Mouse (Mus musculus): ENCODE measurements around the gene Ccdc74a. TPM values are rescaled to one million over a fixed set of nuclear protein-coding genes. Genes with fewer than 3 reads are reported as not detected.

Gene Ccdc74a
- polyA plus RNA-seq, 1 experiment from 2014 or later: 5.3 TPM

DNA sequence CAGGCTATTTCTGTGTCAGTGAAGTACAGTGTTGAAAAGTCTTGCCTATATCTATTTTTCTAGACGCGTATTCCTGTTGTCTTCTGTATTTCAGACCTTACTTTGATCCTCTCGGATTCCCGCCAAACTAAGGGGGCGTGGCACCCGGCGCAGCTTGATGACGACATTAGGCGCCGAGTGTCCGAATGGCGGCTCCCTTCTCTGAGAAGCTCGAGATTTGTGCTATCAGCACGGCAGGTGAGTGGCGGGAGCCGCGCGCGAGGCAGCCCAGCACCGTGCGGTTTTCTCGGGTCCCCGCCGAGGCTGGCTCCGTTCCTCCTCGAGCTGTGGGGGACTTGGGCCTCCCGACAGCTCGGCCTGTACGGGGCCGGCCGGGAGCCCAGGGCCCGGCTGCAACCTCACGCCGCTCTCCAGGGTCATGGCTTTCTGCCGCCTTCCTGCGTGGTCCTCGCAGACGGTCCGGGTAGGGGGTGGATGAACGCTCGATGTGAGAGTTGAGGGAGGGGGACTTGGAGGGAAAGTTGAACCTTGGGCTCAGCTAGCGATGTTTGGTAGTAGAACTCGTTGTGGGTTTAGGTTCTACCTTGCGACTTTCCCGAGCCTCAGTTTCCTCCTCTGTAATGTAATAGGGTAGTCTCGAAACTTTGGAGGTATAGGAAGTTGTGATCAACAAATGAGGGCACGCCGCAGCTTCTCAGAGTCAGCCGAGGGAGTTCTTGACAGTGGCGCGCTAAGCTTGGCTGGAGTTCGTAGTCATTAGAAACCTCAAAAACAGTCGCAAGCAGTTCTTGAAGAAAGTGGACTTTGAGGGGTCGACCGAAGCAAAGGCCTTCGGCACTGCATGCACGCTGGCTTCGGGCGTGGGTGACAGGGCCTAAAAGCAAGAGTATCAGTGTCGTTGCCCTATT is 26.8 kb upstream of the Ccdc74a start, which contains the start of gene Smpd4:
TSS of gene Smpd4 (plus strand) at position 157 of the 908 bp plus-strand sequence.
- Histone ChIP-seq H3K9me3 (replicated peaks; ENCODE audit: control insufficient read depth, low read length) (no peaks in the 10 kb centered on the region), H3K27ac (ENCODE audit: low read depth, low read length) (no peak within 1 kb of the TSS), H3K4me2 (peak within 1 kb of the TSS; percentile 77), H3K36me3 (ENCODE audit: control insufficient read depth, insufficient read depth, low read length) (no peaks in the 10 kb centered on the region), H3K4me1 (ENCODE audit: control insufficient read depth, insufficient read depth, low read length) (peaks cover 7% of the 10 kb centered on the region; the same call in 1 of the 2 replicates), H3K4me3 (ENCODE audit: low read depth, low read length) (peak within 1 kb of the TSS; percentile 85), H3K27me3 (ENCODE audit: control insufficient read depth, insufficient read depth, low read length) (no peaks in the 10 kb centered on the region), H3K9ac (ENCODE audit: low read depth, low read length) (peak within 1 kb of the TSS; percentile 90)
- ATAC-seq (replicated peaks; ENCODE audit: insufficient number of reproducible peaks, low FRiP score, low TSS enrichment): peak; percentile 65
- 3% methylated on average over 60 of the region's 60 CpGs for WGBS (ENCODE audit: insufficient replicate concordance)

DNA sequence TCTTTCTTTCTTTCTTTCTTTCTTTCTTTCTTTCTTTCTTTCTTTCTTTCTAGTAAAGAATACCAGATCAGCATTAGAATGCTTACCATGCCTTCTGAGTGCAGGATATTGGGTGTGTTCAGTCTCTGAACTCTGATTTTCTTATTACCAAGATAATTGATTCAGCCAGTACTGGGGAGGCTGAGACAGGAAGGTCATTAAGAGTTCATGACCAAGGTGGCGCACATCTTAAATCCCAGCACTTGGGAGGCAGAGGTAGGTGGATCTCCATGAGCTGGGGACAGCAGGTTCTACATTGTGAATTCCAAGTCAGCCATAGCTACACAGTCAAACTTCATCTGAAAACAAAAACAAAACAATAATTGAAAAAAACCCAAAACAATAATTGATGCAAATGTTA is 24.3 kb upstream of the Ccdc74a start:
- Histone ChIP-seq H3K36me3 (ENCODE audit: control insufficient read depth, insufficient read depth, low read length) (peaks cover 12% of the 10 kb centered on the region), H3K4me3 (ENCODE audit: low read depth, low read length) (no peak overlapping the region), H3K9me3 (replicated peaks; ENCODE audit: control insufficient read depth, low read length) (no peaks in the 10 kb centered on the region), H3K27me3 (ENCODE audit: control insufficient read depth, insufficient read depth, low read length) (no peaks in the 10 kb centered on the region), H3K4me1 (ENCODE audit: control insufficient read depth, insufficient read depth, low read length) (peaks cover 7% of the 10 kb centered on the region; the same call in 1 of the 2 replicates), H3K27ac (ENCODE audit: low read depth, low read length) (no peak overlapping the region), H3K4me2 (no peak overlapping the region), H3K9ac (ENCODE audit: low read depth, low read length) (no peak overlapping the region)
- ATAC-seq (replicated peaks; ENCODE audit: insufficient number of reproducible peaks, low FRiP score, low TSS enrichment): no peak
- WGBS (ENCODE audit: insufficient replicate concordance): 81% methylated on average over 1 of the region's 1 CpGs

DNA sequence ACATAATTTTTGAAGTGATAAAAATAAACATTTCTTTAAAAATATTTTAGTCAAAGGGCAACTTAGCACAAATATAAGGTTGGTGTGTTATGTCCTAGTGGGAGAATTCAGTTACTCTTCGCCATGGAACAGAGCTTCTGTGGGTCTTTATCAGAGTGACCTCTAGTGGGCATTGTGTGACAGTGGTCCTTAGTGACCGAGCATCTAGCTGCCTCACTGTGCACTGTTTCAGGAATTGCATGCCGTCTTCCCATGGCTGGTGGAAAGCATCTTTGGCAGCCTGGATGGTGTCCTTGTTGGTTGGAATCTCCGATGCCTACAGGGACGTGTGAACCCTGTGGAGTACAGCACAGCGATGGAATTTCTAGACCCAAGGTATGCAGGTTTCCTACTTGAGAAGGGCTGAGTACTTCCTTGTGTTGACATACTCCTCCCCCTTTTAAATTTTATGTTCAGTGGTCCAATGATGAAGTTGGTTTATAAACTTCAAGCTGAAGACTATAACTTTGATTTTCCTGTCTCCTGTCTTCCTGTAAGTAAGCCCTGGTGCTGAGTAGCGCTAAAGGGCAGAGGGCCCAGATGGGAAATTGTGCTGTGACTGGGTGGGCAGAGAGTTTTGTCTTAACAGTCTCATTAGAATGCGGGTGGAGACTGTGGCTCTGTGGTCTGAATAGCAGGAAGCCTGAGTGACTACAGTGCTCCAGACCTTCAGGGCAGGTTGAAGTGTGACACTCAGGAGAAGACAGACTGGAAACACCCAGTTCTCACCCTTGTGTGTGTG is 20.6 kb upstream of the Ccdc74a start:
- no peak overlapping the region for H3K4me2 ChIP-seq
- peaks cover 33% of the 10 kb centered on the region for H3K36me3 ChIP-seq (ENCODE audit: control insufficient read depth, insufficient read depth, low read length)
- no peaks in the 10 kb centered on the region for H3K4me1 ChIP-seq (ENCODE audit: control insufficient read depth, insufficient read depth, low read length)
- H3K27ac ChIP-seq (ENCODE audit: low read depth, low read length): no peak overlapping the region
- 69% methylated on average over 8 of the region's 8 CpGs for WGBS (ENCODE audit: insufficient replicate concordance)
- H3K4me3 ChIP-seq (ENCODE audit: low read depth, low read length): no peak overlapping the region
- no peak overlapping the region for H3K9ac ChIP-seq (ENCODE audit: low read depth, low read length)
- H3K9me3 ChIP-seq (replicated peaks; ENCODE audit: control insufficient read depth, low read length): no peaks in the 10 kb centered on the region
- no peak for ATAC-seq (replicated peaks; ENCODE audit: insufficient number of reproducible peaks, low FRiP score, low TSS enrichment)
- H3K27me3 ChIP-seq (ENCODE audit: control insufficient read depth, insufficient read depth, low read length): no peaks in the 10 kb centered on the region

DNA sequence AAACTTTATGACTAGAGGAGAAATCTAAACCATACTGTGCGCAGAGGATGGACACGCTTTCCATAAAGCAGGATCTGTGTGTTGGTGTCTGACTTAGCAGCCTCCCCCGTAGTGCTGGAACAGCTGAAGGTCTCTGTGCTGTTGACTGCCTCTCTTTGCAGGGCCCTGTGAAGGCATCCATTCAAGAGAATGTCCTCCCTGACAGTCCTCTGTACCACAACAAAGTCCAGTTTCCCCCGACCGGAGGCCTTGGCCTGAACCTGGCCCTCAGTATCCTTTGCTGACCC is 20.1 kb upstream of the Ccdc74a start:
- H3K27ac ChIP-seq (ENCODE audit: low read depth, low read length): no peak overlapping the region
- H3K9ac ChIP-seq (ENCODE audit: low read depth, low read length): no peak overlapping the region
- H3K4me1 ChIP-seq (ENCODE audit: control insufficient read depth, insufficient read depth, low read length): no peaks in the 10 kb centered on the region
- H3K27me3 ChIP-seq (ENCODE audit: control insufficient read depth, insufficient read depth, low read length): no peaks in the 10 kb centered on the region
- WGBS (ENCODE audit: insufficient replicate concordance): 93% methylated on average over 5 of the region's 5 CpGs
- no peaks in the 10 kb centered on the region for H3K9me3 ChIP-seq (replicated peaks; ENCODE audit: control insufficient read depth, low read length)
- H3K36me3 ChIP-seq (ENCODE audit: control insufficient read depth, insufficient read depth, low read length): peaks cover 36% of the 10 kb centered on the region
- no peak overlapping the region for H3K4me3 ChIP-seq (ENCODE audit: low read depth, low read length)
- no peak overlapping the region for H3K4me2 ChIP-seq
- no peak for ATAC-seq (replicated peaks; ENCODE audit: insufficient number of reproducible peaks, low FRiP score, low TSS enrichment)

DNA sequence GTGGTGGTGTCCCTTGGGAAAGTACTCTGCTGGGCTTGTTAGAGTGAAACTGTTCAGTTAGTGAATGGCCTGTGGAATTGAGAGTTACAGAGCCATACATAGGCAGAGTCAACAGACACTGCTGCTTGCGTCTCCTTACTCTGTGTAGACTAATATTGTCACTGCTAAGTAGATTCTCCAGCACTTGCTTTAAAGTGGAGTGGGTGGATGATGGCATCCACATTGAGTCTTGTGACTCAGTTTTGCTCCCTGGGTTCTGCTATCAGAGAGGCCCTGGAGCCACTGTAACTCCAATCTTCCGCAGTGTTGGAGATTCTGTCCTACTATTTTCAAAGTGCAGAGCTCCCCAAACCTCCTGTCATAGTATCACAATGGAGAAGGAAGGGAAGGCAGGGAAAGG is 13.7 kb upstream of the Ccdc74a start:
- Histone ChIP-seq H3K4me2 (no peak overlapping the region), H3K9ac (ENCODE audit: low read depth, low read length) (no peak overlapping the region), H3K27ac (ENCODE audit: low read depth, low read length) (no peak overlapping the region), H3K4me3 (ENCODE audit: low read depth, low read length) (no peak overlapping the region), H3K27me3 (ENCODE audit: control insufficient read depth, insufficient read depth, low read length) (no peaks in the 10 kb centered on the region), H3K9me3 (replicated peaks; ENCODE audit: control insufficient read depth, low read length) (no peaks in the 10 kb centered on the region), H3K4me1 (ENCODE audit: control insufficient read depth, insufficient read depth, low read length) (peaks cover 17% of the 10 kb centered on the region), H3K36me3 (ENCODE audit: control insufficient read depth, insufficient read depth, low read length) (peaks cover 27% of the 10 kb centered on the region)
- no peak for ATAC-seq (replicated peaks; ENCODE audit: insufficient number of reproducible peaks, low FRiP score, low TSS enrichment)
- WGBS (ENCODE audit: insufficient replicate concordance): 90% methylated on average over 2 of the region's 2 CpGs

DNA sequence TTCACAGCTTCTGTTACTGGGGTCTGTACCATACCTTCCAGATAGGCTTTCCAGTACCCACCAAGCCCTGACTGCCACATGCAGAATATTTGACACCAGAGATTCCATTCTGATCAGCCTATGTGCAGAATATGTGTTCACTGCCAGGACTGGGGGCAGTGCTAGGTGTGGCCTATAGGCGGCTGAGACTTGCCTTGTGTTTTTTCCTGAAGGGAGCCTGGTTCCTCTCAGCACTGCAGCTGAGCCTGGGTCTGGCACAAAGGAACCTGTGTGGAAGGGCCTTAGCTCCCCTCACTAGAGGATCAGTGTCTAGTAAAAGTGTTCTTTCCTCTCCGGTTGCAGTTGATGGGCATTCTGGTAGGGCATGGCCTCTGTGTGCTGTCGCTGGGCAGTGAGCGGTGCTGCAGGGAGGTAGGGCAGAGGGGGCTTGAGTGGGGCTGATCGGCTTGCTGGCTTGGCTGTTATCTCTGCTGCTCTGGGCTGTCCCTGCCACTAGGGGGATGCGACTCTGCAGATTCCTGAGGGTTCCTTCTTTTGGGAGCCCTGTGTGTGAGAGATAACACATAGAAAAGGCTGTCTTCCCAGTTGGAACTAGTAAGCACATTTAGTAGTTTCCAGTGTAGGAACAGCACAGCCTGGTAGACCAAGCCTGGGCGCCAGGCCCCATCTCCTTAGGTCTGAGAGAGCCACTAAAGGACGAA is 12.6 kb upstream of the Ccdc74a start:
- ATAC-seq (replicated peaks; ENCODE audit: insufficient number of reproducible peaks, low FRiP score, low TSS enrichment): no peak
- Histone ChIP-seq H3K4me1 (ENCODE audit: control insufficient read depth, insufficient read depth, low read length) (peaks cover 23% of the 10 kb centered on the region), H3K36me3 (ENCODE audit: control insufficient read depth, insufficient read depth, low read length) (peaks cover 25% of the 10 kb centered on the region)

DNA sequence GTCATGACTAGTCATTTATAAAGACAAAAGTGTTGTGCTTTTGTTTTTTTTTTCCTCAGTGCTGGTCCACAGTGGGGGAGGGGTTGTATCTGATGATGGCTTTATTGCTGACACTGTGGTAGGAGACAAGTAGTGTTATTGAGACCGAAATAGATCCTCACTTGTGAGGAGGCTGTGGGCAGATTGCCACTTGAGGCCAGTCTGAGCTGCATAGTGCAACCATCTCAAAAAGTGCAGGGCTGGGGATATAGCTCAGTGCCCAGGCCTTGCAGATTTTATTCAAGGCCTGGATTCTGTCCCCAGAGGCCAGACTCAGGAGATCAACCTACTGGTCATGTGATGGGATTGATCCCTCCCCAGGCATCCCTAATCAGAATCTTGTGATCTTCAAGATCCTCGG is 9.4 kb upstream of the Ccdc74a start:
- H3K27ac ChIP-seq (ENCODE audit: low read depth, low read length): no peak overlapping the region

More for the DNA sequence above, 12.6 kb upstream of the Ccdc74a start:
- no peak overlapping the region for H3K27ac ChIP-seq (ENCODE audit: low read depth, low read length)
- H3K4me3 ChIP-seq (ENCODE audit: low read depth, low read length): no peak overlapping the region
- H3K9ac ChIP-seq (ENCODE audit: low read depth, low read length): no peak overlapping the region
- H3K4me2 ChIP-seq: no peak overlapping the region
- H3K9me3 ChIP-seq (replicated peaks; ENCODE audit: control insufficient read depth, low read length): no peaks in the 10 kb centered on the region
- 59% methylated on average over 8 of the region's 8 CpGs for WGBS (ENCODE audit: insufficient replicate concordance)
- H3K27me3 ChIP-seq (ENCODE audit: control insufficient read depth, insufficient read depth, low read length): no peaks in the 10 kb centered on the region

DNA sequence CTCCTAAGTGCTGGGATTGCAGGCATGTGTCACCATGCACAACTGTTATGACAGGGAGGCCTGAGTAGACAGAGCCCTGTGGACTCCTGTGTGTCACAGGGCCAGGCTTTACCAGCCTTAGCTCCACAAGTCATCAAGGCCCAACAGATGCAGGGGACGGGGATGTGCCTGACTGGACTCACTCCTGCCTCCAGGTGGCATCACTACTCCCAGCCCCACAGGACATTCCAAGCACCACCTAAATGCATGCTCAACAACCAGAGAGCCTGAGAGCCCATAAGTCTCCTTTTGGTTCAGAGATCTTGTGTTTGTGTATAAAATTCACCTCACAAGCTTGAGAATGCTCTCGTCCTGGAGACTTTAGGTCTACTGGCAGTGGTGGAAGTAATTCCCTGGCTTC is 8.7 kb upstream of the Ccdc74a start:
- ATAC-seq (replicated peaks; ENCODE audit: insufficient number of reproducible peaks, low FRiP score, low TSS enrichment): no peak
- no peak overlapping the region for H3K9ac ChIP-seq (ENCODE audit: low read depth, low read length)
- H3K27ac ChIP-seq (ENCODE audit: low read depth, low read length): peak overlapping the region; percentile 59
- H3K4me2 ChIP-seq: no peak overlapping the region
- H3K4me1 ChIP-seq (ENCODE audit: control insufficient read depth, insufficient read depth, low read length): peaks cover 23% of the 10 kb centered on the region
- peaks cover 34% of the 10 kb centered on the region for H3K36me3 ChIP-seq (ENCODE audit: control insufficient read depth, insufficient read depth, low read length)
- no peak overlapping the region for H3K4me3 ChIP-seq (ENCODE audit: low read depth, low read length)
- H3K27me3 ChIP-seq (ENCODE audit: control insufficient read depth, insufficient read depth, low read length): no peaks in the 10 kb centered on the region
- WGBS (ENCODE audit: insufficient replicate concordance): 67% methylated on average over 2 of the region's 2 CpGs
- no peaks in the 10 kb centered on the region for H3K9me3 ChIP-seq (replicated peaks; ENCODE audit: control insufficient read depth, low read length)

More for the DNA sequence above, 9.4 kb upstream of the Ccdc74a start:
- H3K4me1 ChIP-seq (ENCODE audit: control insufficient read depth, insufficient read depth, low read length): peaks cover 23% of the 10 kb centered on the region
- no peak overlapping the region for H3K4me2 ChIP-seq
- 57% methylated on average over 2 of the region's 2 CpGs for WGBS (ENCODE audit: insufficient replicate concordance)
- ATAC-seq (replicated peaks; ENCODE audit: insufficient number of reproducible peaks, low FRiP score, low TSS enrichment): no peak
- no peak overlapping the region for H3K9ac ChIP-seq (ENCODE audit: low read depth, low read length)
- no peak overlapping the region for H3K4me3 ChIP-seq (ENCODE audit: low read depth, low read length)
- H3K9me3 ChIP-seq (replicated peaks; ENCODE audit: control insufficient read depth, low read length): no peaks in the 10 kb centered on the region
- H3K36me3 ChIP-seq (ENCODE audit: control insufficient read depth, insufficient read depth, low read length): peaks cover 28% of the 10 kb centered on the region
- H3K27me3 ChIP-seq (ENCODE audit: control insufficient read depth, insufficient read depth, low read length): no peaks in the 10 kb centered on the region
